In genomic region chr5:64164414-64164813, GRCm38 (mm10) we compare ENCODE assay signal across 16 mouse cellular contexts.
"Had no signal": no experiment of that assay in that cellular context is flagged by ENCODE, and none has a peak within 500 bp of the region (broad histone marks: within the 10 kb centered on the region; RNA-seq: fewer than 3 reads in every experiment).

No protein-coding gene starts in this region.

- H3K4me3 ChIP-seq: lung, embryonic 15.5 days; megakaryocyte, embryonic 14.5 days; midbrain, embryonic 13.5 days; midbrain, embryonic 15.5 days; neural tube, embryonic 12.5 days; stomach, embryonic 15.5 days had no signal

- H3K36me3 ChIP-seq: lung, embryonic 15.5 days; midbrain, embryonic 13.5 days; midbrain, embryonic 15.5 days; neural tube, embryonic 12.5 days; stomach, embryonic 15.5 days had no signal

- H3K4me2 ChIP-seq: lung, embryonic 15.5 days; midbrain, embryonic 13.5 days; midbrain, embryonic 15.5 days; neural tube, embryonic 12.5 days; stomach, embryonic 15.5 days had no signal

- H3K27me3 ChIP-seq: lung, embryonic 15.5 days; stomach, embryonic 15.5 days had no signal

- H3K27ac ChIP-seq: lung, embryonic 15.5 days; macrophage; midbrain, embryonic 13.5 days; midbrain, embryonic 15.5 days; neural tube, embryonic 12.5 days; stomach, embryonic 15.5 days; stomach, postnatal 0 days had no signal

- H3K9ac ChIP-seq: liver, postnatal 0 days; lung, embryonic 15.5 days; midbrain, embryonic 13.5 days; midbrain, embryonic 15.5 days; neural tube, embryonic 12.5 days; stomach, embryonic 15.5 days had no signal

- H3K9me3 ChIP-seq: lung, embryonic 15.5 days; megakaryocyte, embryonic 14.5 days; midbrain, embryonic 13.5 days; midbrain, embryonic 15.5 days; neural tube, embryonic 12.5 days; stomach, embryonic 15.5 days had no signal

- DNase-seq: liver, postnatal 0 days; lung, adult 2 months; lung, postnatal 14 days; lung, postnatal 36 days; right cerebral cortex, postnatal 14 days; thymus, adult 2 months; thymus, postnatal 25 days; thymus, postnatal 4 days had no signal
